Mouse (Mus musculus) thymus, postnatal 25 days (tissue): ENCODE data around the gene Npw.
"Not testable (repeated sequence)": the region's sequence is repeated elsewhere in the genome, so short reads cannot be mapped to it uniquely, and the experiment has no call there.

Experiments used
- DNase-seq: peaks from one replicate; pipeline ENCODE4 v3.0.0; 2022

Npw gene

DNA sequence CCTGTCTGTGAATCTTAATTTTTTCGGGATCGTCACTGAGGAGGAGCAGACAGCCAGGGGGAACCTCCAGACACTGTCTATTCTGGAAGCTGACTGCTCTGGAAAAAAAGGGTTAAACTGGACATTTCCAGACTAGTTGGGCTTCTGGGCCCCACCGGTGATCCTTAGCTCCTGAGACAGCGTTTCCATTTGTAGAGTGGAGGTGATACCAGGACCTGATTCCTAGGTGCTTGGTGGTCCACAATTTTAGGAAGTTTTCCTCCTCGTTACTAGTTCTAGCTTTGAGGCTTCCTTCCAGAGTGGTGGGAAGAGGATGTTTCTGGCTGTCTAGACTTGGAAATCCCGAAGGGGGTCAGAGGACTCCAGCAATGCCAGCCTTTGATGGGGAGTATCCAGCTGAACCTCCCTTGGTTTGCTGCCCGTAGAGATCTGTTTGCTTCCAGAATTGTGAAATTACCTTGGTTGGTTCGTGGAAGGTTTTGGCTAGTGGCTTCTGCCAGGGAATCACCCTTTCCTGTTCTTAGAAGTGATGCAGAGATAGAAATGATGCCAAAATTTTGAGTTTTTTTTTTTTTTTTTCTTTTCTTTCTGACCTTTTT is 12.1 kb upstream of the Npw start:
- no peak for DNase-seq

DNA sequence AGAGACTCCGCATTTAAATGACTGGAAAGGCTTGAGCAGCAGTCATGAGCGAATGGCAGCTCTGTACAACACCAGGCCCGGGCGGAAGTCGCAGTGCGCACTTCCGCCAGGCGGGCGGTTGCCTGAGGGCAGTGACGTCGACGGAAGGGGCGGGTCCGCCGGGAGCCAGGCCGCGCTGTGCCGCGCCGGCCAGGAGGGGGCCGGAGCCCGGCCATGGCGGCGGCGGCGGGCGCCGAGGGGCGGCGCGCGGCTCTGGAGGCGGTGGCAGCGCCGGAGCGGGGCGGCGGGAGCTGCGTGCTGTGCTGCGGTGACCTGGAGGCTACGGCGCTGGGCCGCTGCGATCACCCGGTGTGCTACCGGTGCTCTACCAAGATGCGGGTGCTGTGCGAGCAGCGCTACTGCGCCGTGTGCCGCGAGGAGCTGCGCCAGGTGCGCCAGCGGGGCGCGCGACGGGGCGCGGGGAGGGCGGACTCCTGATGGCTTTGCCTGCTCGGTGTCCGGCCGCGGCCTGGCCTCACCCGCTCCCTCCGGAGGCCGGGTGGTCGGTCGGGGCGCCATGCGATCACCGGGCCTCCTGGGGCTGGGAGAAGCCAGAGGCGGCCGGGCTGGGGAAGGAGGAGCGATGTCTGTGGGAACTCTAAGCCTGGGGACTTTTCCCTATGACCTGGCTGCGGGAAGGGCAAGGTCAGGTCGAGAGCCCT is 11.4 kb upstream of the Npw start, which contains the start of gene Zfp598:
TSS of gene Zfp598 (plus strand) at position 143 of the 701 bp plus-strand sequence.
- peak; percentile 97 for DNase-seq

DNA sequence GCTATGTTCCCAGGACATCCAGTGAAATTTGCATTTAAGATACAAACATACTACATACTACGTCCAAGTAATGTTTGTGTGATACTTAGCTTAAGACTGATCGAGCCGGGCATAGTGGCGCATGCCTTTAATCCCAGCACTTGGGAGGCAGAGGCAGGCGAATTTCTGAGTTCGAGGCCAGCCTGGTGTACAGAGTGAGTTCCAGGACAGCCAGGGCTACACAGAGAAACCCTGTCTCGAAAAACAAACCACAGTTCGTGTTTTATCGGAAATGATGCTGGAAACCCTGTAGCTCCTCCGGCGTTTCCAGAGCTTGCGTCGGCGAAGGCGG is 10.9 kb upstream of the Npw start:
- not testable (repeated sequence) for DNase-seq

DNA sequence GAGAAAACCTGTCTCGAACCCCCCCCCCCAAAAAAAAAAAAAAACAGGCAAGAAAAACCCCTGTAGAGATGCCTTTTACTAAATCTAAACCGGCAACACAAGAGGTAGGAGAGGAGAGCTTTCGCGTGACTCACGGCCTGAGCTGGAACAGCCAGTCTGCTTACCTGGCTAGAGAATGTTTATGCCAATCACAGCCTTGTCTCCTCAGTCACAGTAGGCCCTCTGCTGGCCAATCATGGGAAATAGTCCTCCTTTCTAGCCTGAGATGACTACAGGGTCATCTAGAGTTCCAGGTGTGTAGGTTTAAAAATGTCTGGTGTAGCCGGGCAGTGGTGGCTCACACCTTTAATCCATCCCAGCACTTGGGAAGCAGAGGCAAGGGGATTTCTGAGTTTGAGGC is 9.2 kb upstream of the Npw start:
- peak; percentile 68 for DNase-seq

DNA sequence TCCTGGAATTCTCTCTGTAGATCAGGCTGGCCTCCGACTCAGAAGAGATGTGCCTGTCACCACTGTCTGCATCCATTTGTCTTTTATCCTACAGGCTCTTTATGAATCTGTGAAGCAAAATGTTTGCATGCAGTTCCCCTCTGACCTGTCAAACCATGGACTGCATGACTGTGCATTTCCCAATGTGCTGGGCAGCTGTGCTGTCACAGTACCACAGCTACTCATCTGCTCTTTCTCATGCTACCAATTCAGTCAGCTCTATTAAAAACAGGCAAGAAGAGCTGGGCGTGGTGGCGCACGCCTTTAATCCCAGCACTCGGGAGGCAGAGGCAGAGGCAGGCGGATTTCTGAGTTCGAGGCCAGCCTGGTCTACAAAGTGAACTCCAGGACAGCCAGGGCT is 8.8 kb upstream of the Npw start:
- not testable (repeated sequence) for DNase-seq

DNA sequence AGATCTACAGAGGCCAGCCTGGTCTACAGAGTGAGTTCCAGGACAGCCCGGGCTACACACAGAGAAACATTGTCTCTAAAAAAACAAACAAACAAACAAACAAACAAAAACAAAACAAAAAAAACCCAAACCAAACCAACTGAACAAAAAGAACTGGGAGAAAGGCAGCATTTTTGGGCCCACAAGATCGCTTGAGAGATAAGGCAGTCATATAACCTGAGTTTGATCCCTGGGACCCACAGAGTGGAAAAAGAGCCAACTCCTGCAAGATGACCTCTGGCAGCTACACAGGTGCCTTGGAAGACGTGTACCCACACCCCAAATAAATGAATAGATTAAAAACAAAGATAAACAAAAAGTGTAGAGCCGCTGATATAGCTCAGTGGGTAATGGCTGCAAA is 3.3 kb downstream of the Npw start:
- no peak for DNase-seq

DNA sequence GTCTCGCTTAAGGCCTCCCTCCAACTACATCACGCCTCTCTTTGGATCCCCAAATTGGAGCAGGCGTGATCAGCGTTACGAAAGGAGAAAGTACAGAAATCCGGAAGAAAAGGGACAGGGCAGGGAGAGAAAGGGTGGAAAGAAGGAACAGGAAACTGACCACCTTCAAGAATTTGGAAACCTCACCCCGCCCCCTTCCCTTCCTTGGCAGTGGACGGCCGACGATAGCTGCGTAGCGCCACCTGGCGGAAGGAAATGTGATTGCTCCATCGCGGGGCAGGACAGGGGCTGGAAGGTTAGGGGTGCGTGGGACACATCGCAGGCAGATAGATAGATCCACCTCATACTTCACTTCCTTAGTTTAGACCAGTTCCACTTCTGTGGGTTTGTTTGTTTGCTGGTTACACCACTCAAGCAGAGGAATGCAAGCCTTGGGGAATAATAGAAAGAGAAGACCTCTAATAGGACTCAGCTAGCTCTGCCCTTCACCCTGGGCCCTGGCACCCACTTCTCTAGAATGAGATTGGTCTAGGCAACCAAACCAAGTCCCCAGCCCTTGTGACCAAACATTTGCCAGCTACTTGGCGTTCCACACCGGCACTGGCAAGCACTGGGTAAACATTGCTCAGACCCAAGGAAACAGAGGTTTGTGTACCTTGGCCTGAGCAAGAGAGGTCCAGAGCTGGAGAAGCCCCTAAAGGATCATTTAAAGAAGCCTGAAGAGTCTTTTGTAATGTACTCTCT is 4.1 kb downstream of the Npw start:
- peak; percentile 76 for DNase-seq

DNA sequence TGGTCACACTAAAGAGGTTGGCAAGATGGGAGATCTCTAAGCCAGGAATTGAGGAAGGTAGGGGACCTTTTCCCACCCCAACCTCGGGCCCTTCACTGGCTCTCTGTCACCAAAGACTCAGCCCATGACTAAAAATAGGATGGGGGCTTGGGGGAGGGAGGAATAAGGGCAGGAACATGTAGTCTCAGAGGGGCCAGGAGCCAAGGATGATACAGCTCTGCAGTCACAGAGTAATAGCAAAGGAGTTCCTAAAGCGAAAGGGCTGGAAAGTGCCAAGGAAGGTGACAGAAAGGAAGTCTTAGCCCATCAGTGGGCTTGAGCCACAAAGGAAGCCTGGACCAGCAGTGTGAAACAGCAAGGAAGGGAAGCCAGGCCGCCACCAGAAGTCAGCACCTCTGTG is 6.4 kb downstream of the Npw start:
- no peak for DNase-seq

DNA sequence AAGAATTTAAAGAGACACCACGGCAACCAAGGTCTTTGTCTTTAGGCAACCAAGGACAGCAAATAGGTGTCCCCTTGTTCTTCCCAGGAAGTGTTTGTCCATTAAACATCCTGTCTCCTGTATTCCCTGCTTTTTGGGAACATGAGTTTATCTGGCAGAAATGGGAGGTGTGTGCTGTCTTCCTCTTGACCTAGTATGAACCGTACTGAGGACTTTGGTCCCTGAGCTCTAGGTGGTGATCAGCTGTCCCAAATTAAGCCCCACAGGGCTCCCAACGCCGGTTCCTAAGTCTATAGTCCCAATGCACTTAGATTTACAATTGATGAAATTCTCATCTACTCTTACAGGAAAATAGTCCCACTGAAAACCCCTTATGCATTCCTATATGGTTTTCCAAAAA is 7.5 kb downstream of the Npw start:
- no peak for DNase-seq

DNA sequence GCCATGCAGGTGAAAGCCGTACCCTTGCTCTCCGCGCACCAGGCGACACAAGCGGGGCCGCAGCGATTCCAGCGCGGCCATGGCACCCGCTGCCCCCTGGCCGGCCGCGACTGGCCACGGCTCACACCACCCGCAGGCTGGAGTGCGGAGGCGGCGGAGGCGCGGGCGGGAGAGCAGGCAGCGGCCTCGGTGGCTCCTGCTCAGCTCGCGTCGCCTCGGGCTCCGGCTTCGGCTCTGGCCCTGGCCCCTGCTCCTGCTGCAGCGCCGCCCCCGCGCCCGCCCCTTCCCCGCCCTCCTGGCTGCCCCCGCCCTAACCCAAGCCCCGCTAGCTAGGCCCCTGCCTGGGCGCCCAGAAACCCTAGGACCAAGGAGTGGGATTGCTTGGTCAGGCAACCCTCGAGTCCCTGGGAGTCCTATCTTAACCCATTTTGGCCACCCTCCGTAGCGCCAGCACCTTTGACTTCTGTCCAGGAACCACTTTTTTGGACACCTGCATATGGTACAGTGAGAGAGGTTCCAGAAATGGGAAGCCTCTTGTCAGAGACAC is 8.1 kb downstream of the Npw start, which contains the start of gene Slc9a3r2:
TSS of gene Slc9a3r2 (minus strand) at position 258 of the 547 bp plus-strand sequence.
- DNase-seq, result peak; percentile 36

DNA sequence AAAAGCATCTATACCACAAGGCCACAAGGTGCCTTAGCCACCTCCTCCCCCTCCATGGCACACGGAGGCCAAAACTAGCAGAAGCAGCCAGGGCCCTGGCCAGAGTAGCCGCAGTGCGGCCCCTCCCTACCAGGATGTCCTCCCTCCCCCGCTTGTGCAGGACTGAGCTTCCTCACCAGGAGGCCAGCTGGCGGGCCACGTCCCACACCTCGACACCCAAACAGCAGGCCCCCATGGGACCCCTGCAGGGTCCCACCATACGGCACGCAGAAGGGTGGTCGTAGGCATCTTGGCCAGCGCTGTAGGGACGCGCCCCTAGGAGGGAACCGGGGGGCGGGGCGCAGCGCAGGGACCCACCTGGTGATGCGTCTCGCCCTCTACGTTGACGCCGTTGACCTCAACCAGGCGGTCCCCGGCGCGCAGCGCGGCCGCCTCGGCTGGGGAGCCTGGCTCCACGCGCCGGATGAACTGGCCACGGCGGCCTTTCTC is 8.6 kb downstream of the Npw start:
- DNase-seq, result peak; percentile 20

DNA sequence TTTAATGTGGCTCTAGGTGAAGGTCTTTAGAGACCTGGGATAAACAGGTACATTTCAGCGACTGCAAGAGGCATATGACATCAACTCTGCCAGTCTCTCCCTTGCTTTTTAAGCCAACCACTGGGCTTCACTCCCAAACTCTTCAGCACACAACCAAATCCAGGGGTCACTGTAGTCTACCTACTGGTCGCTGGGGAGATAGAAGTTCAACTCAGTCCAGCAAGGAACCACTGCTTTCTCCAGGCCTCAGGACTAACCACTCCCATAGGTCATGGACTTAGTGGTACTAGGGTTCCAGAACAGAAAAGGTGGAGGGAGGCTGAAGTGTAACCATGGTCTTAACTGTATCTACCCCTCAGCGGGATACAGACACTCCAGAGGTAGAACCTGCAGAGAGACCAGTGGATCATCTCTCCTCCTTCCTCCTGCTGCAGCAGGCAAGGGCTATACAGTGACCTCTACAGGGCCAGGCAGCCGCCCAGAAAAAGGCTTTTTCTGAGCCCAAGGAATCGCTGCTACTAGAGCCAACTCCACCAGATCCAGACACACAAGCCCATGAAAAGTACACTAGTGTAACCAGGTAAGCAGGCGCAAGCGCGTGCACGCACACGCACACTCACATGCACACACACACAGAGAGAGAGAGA is 9.4 kb downstream of the Npw start:
- DNase-seq, result no peak

DNA sequence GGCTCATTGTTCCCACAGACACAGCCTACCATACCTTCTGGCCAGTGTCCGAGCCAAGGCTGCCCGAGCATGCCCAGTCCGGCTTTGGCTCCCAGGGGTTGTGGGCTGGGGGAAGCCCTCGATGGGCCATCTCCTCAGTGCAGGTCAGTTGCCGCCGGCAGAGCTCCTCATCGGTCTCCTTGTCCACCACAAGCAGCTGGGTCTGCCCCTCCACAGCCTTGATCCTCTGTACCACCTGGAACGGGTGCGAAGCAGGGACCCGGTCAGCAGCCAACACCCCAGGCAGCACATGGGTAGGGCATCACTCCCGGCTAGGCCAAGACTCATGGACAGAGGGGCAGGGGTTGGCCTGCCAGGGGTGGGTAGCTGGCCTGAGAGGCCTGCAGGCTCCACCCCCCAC is 10.8 kb downstream of the Npw start:
- DNase-seq, result no peak

DNA sequence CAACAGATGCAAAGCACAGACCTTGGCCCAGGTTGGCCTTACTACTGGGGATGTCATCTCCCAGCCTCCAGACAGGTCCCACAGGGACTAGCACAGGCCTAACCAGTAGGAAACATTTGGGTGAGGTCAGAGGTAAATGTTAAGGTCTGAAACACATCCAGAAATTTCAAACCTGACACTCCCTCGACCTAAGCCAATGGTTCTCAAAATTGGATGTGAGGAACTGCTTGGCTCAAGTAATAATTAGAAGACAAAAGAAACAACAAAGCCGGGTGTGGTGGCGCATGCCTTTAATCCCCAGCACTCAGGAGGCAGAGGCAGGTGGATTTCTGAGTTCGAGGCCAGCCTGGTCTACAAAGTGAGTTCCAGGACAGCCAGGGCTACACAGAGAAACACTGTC is 11.9 kb downstream of the Npw start:
- no peak for DNase-seq

DNA sequence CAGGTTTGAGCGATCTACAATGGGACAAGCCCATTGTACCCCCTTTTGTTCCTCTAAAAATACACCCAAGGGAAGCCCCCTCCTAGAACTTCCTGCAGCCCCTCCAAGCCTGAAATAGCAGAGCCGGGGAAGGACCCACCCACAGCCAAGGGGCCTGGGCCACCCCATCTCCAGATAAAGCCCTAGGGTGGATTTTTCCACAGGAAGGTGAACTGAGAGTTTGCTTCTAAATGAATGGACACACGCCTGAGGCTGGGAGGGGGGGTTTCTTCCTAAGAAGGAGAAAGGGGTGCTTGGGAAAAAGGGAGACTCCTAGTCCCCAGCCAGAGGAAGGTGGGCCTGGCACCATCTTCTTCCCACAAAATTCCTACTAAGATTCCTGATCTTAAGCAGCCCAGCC is 12.3 kb downstream of the Npw start:
- no peak for DNase-seq

DNA sequence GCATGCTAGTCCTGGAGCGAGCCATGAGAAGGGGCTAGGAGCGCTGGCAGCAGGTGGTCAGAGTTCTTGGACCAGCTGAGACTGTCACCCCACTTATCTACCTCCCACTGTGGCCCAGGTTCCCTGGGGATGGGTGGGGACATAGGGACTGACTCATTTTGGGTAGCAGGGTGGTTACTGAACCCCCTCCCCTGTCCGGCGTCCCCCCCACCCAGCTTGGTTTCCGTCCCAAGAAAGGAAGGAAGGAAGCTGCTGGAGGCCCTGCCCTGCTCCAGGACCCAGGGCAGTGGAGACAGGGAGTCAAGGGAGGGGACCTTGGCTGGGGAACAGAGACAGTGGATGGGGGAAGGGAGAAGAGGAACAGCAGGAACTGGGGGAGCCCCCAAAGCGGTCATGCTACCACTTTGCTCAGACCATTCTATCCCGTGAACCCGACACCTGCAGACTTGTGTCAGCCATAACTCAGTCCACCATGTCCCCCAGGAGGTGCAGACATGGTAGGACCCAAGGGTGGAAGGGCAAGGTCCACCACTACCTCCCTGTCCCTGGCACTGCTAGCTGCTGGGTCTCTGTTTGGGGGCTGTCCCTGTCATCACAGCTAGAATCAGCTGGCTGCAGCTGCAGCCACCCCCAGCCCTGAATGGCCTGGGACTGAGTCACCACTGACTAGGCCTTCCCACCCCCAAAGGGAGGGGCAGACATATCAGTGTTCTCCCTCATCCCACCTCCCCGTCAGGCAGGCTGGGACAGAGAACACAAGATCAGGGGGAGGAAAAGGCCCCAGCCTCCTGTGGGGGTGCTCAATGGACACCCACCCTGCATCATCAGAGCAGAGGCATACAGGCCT is 13.2 kb downstream of the Npw start:
- DNase-seq, result no peak

DNA sequence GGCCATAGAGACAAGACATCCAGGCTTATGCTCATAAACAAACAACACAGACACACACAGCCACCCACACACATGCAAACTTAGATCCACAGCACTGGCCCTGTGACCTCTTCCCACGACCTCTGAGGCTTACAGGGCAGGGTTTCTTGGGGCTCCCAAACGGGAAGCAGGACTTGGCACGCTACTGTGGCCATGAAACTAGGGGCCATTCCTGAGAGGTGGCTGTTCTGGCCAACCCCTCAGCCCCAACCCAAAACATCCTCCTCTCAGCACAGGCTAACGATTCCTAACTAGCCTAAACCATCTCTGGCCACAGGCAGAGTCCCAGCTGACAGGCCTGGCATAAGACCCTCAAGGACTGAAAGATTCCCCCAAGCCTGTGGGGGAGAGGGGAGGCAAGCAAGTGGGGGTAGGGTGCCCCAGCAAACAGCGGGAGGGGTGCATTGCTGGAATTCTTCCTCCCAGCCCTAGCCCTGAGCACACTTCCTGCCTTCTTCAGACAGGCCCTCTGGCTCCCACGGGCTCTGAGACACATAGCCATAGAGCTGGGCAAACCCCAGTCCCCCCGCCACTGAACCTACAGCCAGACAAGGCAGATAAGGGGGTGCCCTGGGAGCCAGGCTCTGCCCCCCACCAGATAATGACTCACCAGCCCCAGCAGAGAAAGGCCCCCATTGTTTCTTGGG is 14.1 kb downstream of the Npw start:
- DNase-seq, result no peak

DNA sequence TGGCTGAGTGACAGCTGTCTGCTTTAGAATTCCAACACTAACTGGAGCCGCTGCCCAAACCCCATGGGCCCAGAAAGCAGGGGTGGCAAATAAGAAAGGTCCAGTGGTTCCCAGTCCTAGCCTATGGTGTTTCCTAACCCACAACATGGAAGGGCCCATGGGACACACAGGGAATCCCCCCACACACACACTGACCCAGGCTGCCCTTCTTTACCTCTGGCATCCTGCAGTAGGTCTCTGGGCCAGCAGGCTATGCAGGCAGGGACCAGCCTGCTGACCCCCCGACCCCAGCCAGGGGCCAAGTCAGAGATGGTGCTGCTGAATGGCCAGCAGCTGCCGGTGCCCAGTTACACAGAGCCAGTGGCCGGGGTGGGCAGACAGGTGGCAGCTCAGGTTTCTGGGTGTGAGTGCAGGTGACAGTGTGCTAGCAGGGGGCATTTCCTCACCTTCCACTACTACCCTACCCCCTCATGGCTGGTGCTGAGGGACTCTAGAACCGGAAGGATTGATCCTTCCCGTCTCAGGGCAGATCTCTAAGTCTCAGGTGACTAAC is 15.4 kb downstream of the Npw start:
- DNase-seq, result no peak

DNA sequence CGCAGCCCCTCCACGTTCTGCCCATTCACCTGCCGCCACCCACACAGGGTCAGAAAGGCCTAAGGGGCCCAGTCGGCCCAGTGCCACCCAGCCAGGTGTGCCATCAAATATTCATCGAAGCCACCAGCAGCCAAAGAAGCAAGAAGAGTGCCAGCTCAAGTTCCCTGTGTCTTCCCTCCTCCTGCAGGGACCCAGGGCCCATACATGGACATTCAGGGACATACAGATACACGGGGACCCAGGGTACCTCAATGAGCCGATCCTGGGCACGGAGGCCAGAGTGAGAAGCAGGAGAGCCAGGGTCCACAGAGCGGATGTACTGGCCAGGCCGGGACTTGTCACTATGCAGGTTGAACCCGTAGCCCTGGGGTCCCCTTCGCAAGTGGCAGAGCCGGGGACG is 16.3 kb downstream of the Npw start:
- DNase-seq, result no peak

DNA sequence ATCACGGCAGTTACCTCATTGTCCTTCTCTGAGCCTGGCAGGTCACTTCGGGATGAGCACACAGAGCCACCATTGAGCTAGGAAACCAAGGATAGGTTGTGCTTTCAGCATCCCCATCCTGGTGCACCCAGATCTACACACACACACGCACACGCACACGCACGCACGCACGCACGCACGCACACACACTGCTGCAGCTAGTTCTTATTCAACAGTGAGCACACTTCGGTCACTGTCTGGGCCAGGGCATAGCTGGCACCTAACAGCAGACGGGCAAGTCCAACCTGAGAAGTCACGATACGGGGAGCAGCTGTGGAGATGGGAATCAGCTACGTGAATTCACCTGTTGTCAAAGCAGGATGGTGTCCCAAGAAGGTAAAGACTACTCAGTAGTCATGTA is 17.7 kb downstream of the Npw start:
- no peak for DNase-seq

DNA sequence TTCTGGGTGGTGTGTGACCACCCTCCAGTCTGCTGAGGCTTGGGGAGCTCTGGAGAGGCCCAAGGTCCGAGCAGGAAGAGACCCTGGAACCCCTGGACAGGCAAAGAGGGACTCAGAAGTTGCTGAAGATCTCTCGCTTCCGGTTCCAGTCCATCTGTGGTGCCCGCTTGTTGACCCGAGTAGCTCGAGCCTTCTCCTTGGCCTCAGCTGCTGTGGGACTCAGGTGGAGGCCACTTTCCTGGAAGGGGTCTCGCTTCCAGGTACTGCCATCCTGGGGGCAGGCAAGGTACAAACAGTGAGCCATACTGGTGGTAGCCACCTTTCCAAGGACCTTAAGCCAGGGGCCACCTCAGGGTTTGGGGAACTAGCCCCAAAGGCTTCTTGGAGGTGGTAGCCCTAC is 18.1 kb downstream of the Npw start:
- DNase-seq, result no peak
